Mouse (Mus musculus): ENCODE results near the gene Gm20481. TPM values are rescaled to one million over a fixed set of nuclear protein-coding genes. Genes with fewer than 3 reads are reported as not detected.

Gene Gm20481
- polyA plus RNA-seq, 1 experiment: not detected

- peak overlapping the region; percentile 55 for H3K27ac ChIP-seq (ENCODE audit: control insufficient read depth, insufficient read depth, low read length)
- H3K36me3 ChIP-seq (ENCODE audit: control insufficient read depth, insufficient read depth, low read length): peaks cover 8% of the 10 kb centered on the region
- 10% methylated on average over 14 of the region's 14 CpGs for WGBS
- H3K4me3 ChIP-seq (ENCODE audit: control insufficient read depth, insufficient read depth, low read length): peak overlapping the region; percentile 63
- peak; percentile 61 for DNase-seq
- TF ChIP-seq CTCF (IDR thresholded peaks at IDR 0.05; ENCODE audit: borderline replicate concordance, control insufficient read depth, extremely low read depth, insufficient read depth, low read length, poor library complexity): no peak
- no peak for TF ChIP-seq POLR2A (IDR thresholded peaks at IDR 0.05; ENCODE audit: control insufficient read depth, extremely low read depth, insufficient read depth, low read length, poor library complexity)
- no peaks in the 10 kb centered on the region for H3K27me3 ChIP-seq (ENCODE audit: control insufficient read depth, insufficient read depth, low read length)
- peaks cover 10% of the 10 kb centered on the region for H3K4me1 ChIP-seq (replicated peaks; ENCODE audit: control insufficient read depth, insufficient read depth, low read length)
Observed at GRCm38 (mm10) chr17:34931735-34932098, 38.0 kb upstream of the Gm20481 start.

- no peak for DNase-seq
- peaks cover 8% of the 10 kb centered on the region for H3K36me3 ChIP-seq (ENCODE audit: control insufficient read depth, insufficient read depth, low read length)
- H3K27me3 ChIP-seq (ENCODE audit: control insufficient read depth, insufficient read depth, low read length): no peaks in the 10 kb centered on the region
- H3K4me1 ChIP-seq (replicated peaks; ENCODE audit: control insufficient read depth, insufficient read depth, low read length): peaks cover 10% of the 10 kb centered on the region
- peak overlapping the region; percentile 63 for H3K4me3 ChIP-seq (ENCODE audit: control insufficient read depth, insufficient read depth, low read length)
- TF ChIP-seq CTCF (IDR thresholded peaks at IDR 0.05; ENCODE audit: borderline replicate concordance, control insufficient read depth, extremely low read depth, insufficient read depth, low read length, poor library complexity) (no peak), POLR2A (IDR thresholded peaks at IDR 0.05; ENCODE audit: control insufficient read depth, extremely low read depth, insufficient read depth, low read length, poor library complexity) (no peak)
- H3K27ac ChIP-seq (ENCODE audit: control insufficient read depth, insufficient read depth, low read length): peak overlapping the region; percentile 55
- WGBS: 36% methylated on average over 8 of the region's 8 CpGs
Observed at GRCm38 (mm10) chr17:34932287-34932686, 37.4 kb upstream of the Gm20481 start.

- no peaks in the 10 kb centered on the region for H3K27me3 ChIP-seq (ENCODE audit: control insufficient read depth, insufficient read depth, low read length)
- TF ChIP-seq CTCF (IDR thresholded peaks at IDR 0.05; ENCODE audit: borderline replicate concordance, control insufficient read depth, extremely low read depth, insufficient read depth, low read length, poor library complexity) (no peak), POLR2A (IDR thresholded peaks at IDR 0.05; ENCODE audit: control insufficient read depth, extremely low read depth, insufficient read depth, low read length, poor library complexity) (no peak)
- DNase-seq: no peak
- H3K36me3 ChIP-seq (ENCODE audit: control insufficient read depth, insufficient read depth, low read length): peaks cover 8% of the 10 kb centered on the region
- H3K4me3 ChIP-seq (ENCODE audit: control insufficient read depth, insufficient read depth, low read length): no peak overlapping the region
- WGBS: 97% methylated on average over 24 of the region's 24 CpGs
- H3K4me1 ChIP-seq (replicated peaks; ENCODE audit: control insufficient read depth, insufficient read depth, low read length): peaks cover 10% of the 10 kb centered on the region
- no peak overlapping the region for H3K27ac ChIP-seq (ENCODE audit: control insufficient read depth, insufficient read depth, low read length)
Observed at GRCm38 (mm10) chr17:34934031-34934430, 35.7 kb upstream of the Gm20481 start.

- TF ChIP-seq CTCF (IDR thresholded peaks at IDR 0.05; ENCODE audit: borderline replicate concordance, control insufficient read depth, extremely low read depth, insufficient read depth, low read length, poor library complexity) (no peak), POLR2A (IDR thresholded peaks at IDR 0.05; ENCODE audit: control insufficient read depth, extremely low read depth, insufficient read depth, low read length, poor library complexity) (no peak)
- WGBS: 74% methylated on average over 8 of the region's 8 CpGs
- no peak overlapping the region for H3K4me3 ChIP-seq (ENCODE audit: control insufficient read depth, insufficient read depth, low read length)
- peaks cover 10% of the 10 kb centered on the region for H3K4me1 ChIP-seq (replicated peaks; ENCODE audit: control insufficient read depth, insufficient read depth, low read length)
- peaks cover 8% of the 10 kb centered on the region for H3K36me3 ChIP-seq (ENCODE audit: control insufficient read depth, insufficient read depth, low read length)
- no peak for DNase-seq
- no peak overlapping the region for H3K27ac ChIP-seq (ENCODE audit: control insufficient read depth, insufficient read depth, low read length)
- no peaks in the 10 kb centered on the region for H3K27me3 ChIP-seq (ENCODE audit: control insufficient read depth, insufficient read depth, low read length)
Observed at GRCm38 (mm10) chr17:34934830-34935229, 34.9 kb upstream of the Gm20481 start.

GRCm38 (mm10) chr17:34937960-34938505, 31.7 kb upstream of the Gm20481 start:
- H3K27ac ChIP-seq (ENCODE audit: control insufficient read depth, insufficient read depth, low read length): no peak overlapping the region
- no peak for DNase-seq
- peaks cover 8% of the 10 kb centered on the region for H3K36me3 ChIP-seq (ENCODE audit: control insufficient read depth, insufficient read depth, low read length)
- H3K4me3 ChIP-seq (ENCODE audit: control insufficient read depth, insufficient read depth, low read length): no peak overlapping the region
- no peaks in the 10 kb centered on the region for H3K27me3 ChIP-seq (ENCODE audit: control insufficient read depth, insufficient read depth, low read length)
- WGBS: 92% methylated on average over 6 of the region's 6 CpGs
- no peak for TF ChIP-seq CTCF (IDR thresholded peaks at IDR 0.05; ENCODE audit: borderline replicate concordance, control insufficient read depth, extremely low read depth, insufficient read depth, low read length, poor library complexity)
- TF ChIP-seq POLR2A (IDR thresholded peaks at IDR 0.05; ENCODE audit: control insufficient read depth, extremely low read depth, insufficient read depth, low read length, poor library complexity): no peak
- no peaks in the 10 kb centered on the region; the same call in 1 of the 2 replicates for H3K4me1 ChIP-seq (replicated peaks; ENCODE audit: control insufficient read depth, insufficient read depth, low read length)

GRCm38 (mm10) chr17:34941344-34942041, 28.2 kb upstream of the Gm20481 start:
- Histone ChIP-seq H3K27ac (ENCODE audit: control insufficient read depth, insufficient read depth, low read length) (no peak overlapping the region), H3K4me1 (replicated peaks; ENCODE audit: control insufficient read depth, insufficient read depth, low read length) (no peaks in the 10 kb centered on the region), H3K4me3 (ENCODE audit: control insufficient read depth, insufficient read depth, low read length) (no peak overlapping the region), H3K27me3 (ENCODE audit: control insufficient read depth, insufficient read depth, low read length) (no peaks in the 10 kb centered on the region), H3K36me3 (ENCODE audit: control insufficient read depth, insufficient read depth, low read length) (no peaks in the 10 kb centered on the region)
- TF ChIP-seq CTCF (IDR thresholded peaks at IDR 0.05; ENCODE audit: borderline replicate concordance, control insufficient read depth, extremely low read depth, insufficient read depth, low read length, poor library complexity): no peak
- no peak for TF ChIP-seq POLR2A (IDR thresholded peaks at IDR 0.05; ENCODE audit: control insufficient read depth, extremely low read depth, insufficient read depth, low read length, poor library complexity)
- WGBS: 75% methylated on average over 15 of the region's 15 CpGs
- no peak for DNase-seq

All from thymus, adult 2 months (tissue).